Mouse (Mus musculus) cerebellum, adult 18-20 months (tissue): ENCODE data around the gene Olfr1205.

Experiments
- DNase-seq, 2 experiments: peaks; one replicate each; pipeline ENCODE4 v3.0.0; 2021

The Olfr1205 gene

DNA sequence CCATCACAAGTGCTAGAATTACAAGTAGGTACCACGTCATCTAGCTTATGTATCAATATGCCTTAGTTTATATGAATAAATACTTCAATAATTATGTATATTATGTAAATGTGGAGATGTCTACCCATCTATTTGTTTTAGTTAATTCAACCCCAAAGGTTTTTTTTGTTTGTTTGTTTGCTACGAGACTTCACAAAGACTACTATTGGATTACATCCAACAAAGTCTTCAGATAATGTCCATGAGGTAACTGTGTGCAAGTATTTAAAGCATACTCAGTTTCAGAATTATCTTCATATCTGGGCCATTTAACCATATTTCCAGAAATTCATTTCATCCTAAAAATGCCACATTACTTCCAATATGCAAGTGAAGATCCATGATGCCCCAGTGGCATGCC, at the start of gene Olfr1205:
Olfr1205 (plus strand) TSS at position 301 of the 400 bp plus-strand sequence.
- DNase-seq = no peak

DNA sequence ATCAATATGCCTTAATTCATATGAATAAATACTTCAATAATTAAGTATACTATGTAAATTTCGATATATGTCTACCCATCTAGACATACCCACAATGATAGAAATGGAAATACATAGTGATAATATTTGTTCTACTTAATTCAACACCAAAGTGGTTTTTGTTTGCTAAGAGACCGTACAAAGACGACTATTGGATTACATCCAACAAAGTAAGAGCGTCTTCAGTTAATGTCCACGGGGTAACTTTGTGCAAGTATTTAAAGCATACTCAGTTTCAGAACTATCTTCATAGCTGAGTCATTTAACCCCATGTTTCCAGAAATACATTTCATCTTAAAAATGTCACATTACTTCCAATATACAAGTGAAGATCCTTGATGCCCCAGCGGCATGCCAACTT, 36.8 kb upstream of the Olfr1205 start, which contains the start of gene Olfr1201:
Olfr1201 (plus strand) TSS at position 301 of the 400 bp plus-strand sequence.
- DNase-seq = no peak

DNA sequence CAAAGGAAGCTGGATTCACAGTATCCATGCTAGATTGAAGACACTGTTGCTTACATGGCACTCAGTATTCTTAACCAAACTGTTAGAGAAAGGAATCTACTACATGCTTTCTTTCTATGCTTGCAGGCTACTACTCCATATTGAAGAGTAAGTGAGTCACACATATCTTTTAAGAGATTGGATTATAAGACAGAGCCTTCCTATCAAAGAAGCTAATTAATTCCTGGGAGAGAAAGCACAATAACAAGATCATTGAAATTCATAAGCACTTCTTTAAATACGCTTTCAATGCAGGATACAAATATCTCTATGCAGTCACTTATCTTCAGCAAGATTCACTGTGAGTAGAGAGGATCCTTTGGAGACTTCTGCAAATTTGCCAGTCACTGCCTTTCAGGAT, 15.3 kb upstream of the Olfr1205 start, which contains the start of gene Olfr1202:
Olfr1202 (plus strand) TSS at position 301 of the 400 bp plus-strand sequence.
- DNase-seq = no peak

DNA sequence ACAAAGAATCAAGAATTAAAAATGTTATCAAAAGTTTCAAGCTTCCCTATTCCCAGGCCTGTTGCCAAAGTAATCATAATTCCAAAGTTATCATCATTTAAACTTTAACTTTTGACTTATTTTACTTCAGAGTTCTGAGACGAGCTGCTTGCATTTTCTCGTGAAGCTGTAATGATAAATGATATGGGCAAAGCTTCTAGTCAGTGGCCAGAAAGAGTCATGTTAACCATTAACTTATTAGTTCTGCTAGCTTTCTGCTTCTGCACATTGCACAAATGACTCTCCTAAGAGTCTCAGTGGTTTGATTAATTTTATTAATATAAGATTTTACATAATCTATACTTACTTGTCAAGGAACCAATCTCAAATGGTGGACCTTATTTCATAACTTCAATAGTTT, 8.9 kb downstream of the Olfr1205 start:
- DNase-seq = no peak

DNA sequence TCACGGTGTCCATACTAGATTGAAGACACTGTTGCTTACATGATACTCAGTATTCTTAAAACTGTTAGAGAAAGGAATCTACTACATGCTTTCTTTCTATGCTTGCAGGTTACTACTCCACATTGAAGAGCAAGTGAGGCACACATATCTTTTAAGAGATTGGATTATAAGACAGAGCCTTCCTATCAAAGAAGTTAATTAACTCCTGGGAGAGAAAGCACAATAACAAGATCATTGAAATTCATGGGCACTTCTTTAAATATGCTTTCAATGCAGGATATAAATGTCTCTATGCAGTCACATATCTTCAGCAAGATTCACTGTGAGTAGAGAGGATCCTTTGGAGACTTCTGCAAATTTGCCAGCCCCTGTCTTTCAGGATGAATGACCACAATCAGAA, 19.5 kb downstream of the Olfr1205 start, which contains the start of gene Olfr1204:
Olfr1204 (plus strand) TSS at position 301 of the 400 bp plus-strand sequence.
- no peak for DNase-seq

DNA sequence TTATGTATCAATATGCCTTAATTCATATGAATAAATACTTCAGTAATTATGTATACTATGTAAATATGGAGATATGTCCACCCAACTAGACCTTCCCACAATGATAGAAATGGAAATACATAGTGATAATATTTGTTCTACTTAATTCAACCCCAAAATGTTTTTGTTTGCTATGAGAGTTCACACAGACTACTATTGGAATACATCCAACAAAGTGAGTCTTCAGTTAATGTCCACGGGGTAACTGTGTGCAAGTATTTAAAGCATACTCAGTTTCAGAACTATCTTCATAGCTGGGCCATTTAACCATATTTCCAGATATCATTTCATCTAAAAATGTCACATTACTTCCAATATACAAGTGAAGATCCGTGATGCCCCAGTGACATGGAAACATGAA, 33.4 kb downstream of the Olfr1205 start, which contains the start of gene Olfr1206:
Olfr1206 (plus strand) TSS at position 301 of the 400 bp plus-strand sequence.
- DNase-seq = no peak
